Mouse (Mus musculus) adrenal gland, postnatal 25 days (tissue): ENCODE measurements around the gene Sdccag8. TPM values are rescaled to one million over a fixed set of nuclear protein-coding genes. Genes with fewer than 3 reads are reported as not detected.

Source experiments
- DNase-seq: peaks from one replicate; pipeline ENCODE4 v3.0.0; 2021; ENCODE audit warnings: mixed read lengths
- microRNA-seq, 2 experiments: library from miRNA; unstranded; fragments of <30 nt; microRNA quantifications; one replicate each; pipeline ENCODE4 v1.2.0; 2021
- total RNA-seq: library from RNA; stranded (reverse); gene quantifications from 2 replicates; pipeline ENCODE4 v1.2.3, GENCODE M21; 2021

The Sdccag8 gene
- total RNA-seq, 1 experiment from 2014 or later, result 15.5 TPM

GRCm38 (mm10) chr1:177067123-177067646 lies 252.7 kb downstream of the Sdccag8 start:
- DNase-seq, result no peak

DNA sequence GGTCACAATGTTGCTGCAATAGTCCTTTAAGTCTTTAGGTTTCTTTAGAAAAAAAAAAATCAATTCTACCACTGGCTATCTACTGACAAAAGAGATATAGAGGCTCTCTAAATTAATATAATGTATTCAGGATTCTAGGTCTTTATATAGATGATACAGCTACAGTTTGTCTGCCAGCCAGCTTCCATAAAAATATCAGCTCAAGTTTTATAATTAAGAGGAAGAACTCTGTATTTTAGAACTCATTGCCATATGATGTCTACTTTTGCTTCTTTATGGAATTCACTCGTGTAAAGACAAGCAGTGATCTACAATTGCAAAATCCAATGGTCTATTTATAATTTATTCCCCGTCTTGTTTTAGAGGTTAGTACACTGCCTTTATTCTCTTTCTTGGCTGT lies 254.7 kb downstream of the Sdccag8 start:
- no peak for DNase-seq

Small RNA genes within 50 kb of the gene (microRNA-seq; reads per million reads assigned to microRNA genes)
- gene Gm25993 (0 reads per million in 2 experiments), gene Mir350 (211 to 245 reads per million in 2 experiments)

Other genes with a start within 250 kb of the Sdccag8 start
- 37.9 and 41.5 TPM in 2 replicates for gene Cep170, start 593 bp upstream of the Sdccag8 start, total RNA-seq